Mouse (Mus musculus): ENCODE results near the gene Ahnak2.

- TF ChIP-seq CTCF (IDR thresholded peaks at IDR 0.05; ENCODE audit: extremely low read depth, insufficient read depth, insufficient read length, insufficient replicate concordance) (no peak), POLR2A (IDR thresholded peaks at IDR 0.05; ENCODE audit: low read depth, low read length) (no peak)
Observed at GRCm38 (mm10) chr12:112737081-112737480, 65.4 kb downstream of the Ahnak2 start.

Data from spleen, adult 2 months (tissue).